Mouse (Mus musculus) gonadal fat pad, adult 2 months (tissue): ENCODE results near the gene Slc26a11. TPM values are rescaled to one million over a fixed set of nuclear protein-coding genes. Genes with fewer than 3 reads are reported as not detected.

Experiments used
- DNase-seq: peaks from one replicate; pipeline ENCODE4 v3.0.0-alpha.2; 2012; ENCODE audit warnings: low read depth
- polyA plus RNA-seq: library from polyadenylated mRNA; depleted of rRNA; stranded (reverse); fragments of >200 nt; gene quantifications from 2 replicates; pipeline ENCODE4 v1.2.3, GENCODE M21; 2012; rRNA removed

Slc26a11 gene
- polyA plus RNA-seq, 1 experiment = 21.2 TPM

DNA sequence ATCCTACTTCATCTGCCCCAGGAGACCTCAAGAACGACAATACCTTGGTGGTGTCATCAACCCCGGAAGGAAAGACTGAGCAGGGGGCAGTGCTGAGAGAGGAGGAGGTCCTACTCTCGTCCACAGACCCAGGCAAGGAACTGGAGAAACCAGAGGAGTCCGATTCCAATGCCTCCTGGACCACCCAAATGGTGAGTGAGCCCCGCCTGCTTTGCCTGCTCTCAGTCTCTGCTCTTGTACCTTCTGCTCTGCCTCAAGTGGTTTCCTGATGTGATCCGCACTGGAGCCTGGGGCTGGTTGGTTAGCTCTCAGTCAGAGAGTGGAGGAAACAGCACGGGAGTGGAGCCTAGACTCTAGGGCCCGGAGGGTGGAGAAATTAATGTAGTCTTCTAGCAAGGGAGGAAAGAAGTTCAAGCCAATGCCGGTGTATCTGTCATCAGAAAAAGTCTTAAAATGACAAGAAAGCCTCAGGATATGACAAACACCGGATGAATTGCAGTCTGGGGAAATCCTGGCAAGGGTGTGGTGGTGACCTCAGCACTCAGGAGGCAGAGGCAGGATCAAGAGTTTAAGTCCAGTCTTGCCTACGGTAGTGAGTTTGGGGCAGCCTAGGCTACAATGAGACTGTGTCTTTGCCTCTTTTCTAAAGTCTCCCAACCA, 47.3 kb downstream of the Slc26a11 start:
- DNase-seq = no peak

DNA sequence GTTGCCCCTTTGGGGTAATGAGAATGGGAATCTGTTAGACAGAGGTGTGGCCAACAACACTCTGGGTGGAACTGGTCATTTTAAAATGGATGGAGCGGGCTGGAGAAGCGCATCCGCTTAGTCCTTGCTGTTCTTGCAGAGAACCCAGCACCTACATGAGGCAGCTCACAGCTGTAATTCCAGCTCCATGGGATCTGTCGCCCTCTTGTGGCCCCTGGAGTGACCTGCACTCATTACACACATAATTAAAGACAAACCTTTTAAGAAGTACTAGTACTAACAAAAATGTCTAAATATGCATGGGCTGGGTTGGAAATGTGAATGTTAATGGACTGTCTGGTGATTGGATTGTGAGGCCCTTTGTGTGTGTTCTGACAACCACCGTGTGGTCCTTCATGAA, 49.3 kb downstream of the Slc26a11 start:
- no peak for DNase-seq

GRCm38 (mm10) chr11:119407381-119407780, 52.0 kb downstream of the Slc26a11 start:
- DNase-seq = no peak

GRCm38 (mm10) chr11:119407977-119408376, 52.6 kb downstream of the Slc26a11 start:
- DNase-seq = no peak

GRCm38 (mm10) chr11:119419327-119420118, 64.2 kb downstream of the Slc26a11 start:
- no peak for DNase-seq

DNA sequence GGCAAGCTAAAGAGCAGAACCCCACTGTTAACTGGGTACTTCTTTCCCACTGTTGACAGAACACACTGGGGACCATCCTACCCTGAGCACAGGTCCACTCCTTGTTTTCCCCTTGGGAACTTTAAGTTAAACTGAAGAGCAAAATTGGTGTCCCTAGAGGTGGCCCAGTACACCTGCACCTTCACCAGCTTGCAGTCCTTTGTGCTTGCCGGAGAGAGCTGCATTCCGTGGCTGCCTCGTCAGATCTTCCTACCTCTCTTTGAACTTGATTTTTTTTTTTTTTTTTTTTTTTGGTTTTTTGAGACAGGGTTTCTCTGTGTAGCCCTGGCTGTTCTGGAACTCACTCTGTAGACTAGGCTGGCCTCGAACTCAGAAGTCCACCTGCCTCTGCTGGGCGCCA, 65.1 kb downstream of the Slc26a11 start:
- no peak for DNase-seq

GRCm38 (mm10) chr11:119427431-119427830, 72.1 kb downstream of the Slc26a11 start:
- DNase-seq = no peak

DNA sequence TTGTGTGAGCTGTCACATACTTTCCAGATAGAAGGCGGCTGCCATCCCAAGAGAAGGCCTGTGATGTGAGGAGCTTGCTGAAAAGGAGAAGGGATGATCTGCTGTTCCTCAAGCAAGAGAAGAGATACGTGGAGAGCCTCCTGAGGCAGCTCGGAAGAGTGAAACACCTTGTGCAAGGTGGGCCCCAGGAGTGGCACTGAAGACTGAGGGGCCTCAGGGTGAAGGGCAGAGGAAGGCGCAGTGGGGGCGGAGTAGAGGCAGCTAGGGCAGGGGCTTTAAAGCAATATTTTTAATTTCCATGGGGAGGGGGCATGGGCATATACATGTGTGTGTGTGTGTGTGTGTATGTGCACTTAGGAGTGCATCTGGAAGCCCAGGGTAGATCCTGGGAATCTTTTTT, 72.6 kb downstream of the Slc26a11 start:
- DNase-seq = no peak

DNA sequence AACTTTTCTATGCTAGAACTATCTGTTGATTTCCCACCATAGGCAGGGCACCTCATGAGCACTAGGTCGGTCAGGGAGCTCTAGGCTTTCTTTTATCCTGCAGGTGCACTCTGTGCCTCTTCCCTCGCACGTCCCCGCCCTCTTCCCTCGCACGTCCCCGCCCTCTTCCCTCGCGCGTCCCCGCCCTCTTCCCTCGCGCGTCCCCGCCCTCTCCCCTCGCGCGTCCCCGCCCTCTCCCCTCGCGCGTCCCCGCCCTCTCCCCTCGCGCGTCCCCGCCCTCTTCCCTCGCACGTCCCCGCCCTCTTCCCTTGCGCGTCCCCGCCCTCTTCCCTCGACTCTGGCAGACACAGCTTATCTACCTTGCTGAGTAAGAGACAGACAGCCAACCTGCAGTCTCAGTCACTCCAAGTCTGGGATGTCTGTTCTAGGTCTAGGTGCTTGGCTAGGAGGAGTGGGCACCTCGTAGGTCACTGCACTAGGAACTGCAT, 73.3 kb downstream of the Slc26a11 start:
- peak; percentile 4 for DNase-seq

Other genes starting within 250 kb of the Slc26a11 start
- gene Tbc1d16, start 127.1 kb upstream of the Slc26a11 start, polyA plus RNA-seq = 10.5 and 10.6 TPM in 2 replicates
- 2.0 and 4.1 TPM in 2 replicates for gene Ccdc40, start 127.0 kb upstream of the Slc26a11 start, polyA plus RNA-seq
- 161 and 193 TPM in 2 replicates for gene Gaa, start 87.7 kb upstream of the Slc26a11 start, polyA plus RNA-seq
- 104 and 113 TPM in 2 replicates for gene Eif4a3, start 55.5 kb upstream of the Slc26a11 start, polyA plus RNA-seq
- 2.3 and 3.0 TPM in 2 replicates for gene Card14, start 47.8 kb upstream of the Slc26a11 start, polyA plus RNA-seq
- gene Sgsh, start within 50 bp of the Slc26a11 start, polyA plus RNA-seq = 33.4 and 34.8 TPM in 2 replicates
- 21.2 and 24.2 TPM in 2 replicates for gene Rnf213, start 37.5 kb downstream of the Slc26a11 start, polyA plus RNA-seq
- gene Endov, start 135.8 kb downstream of the Slc26a11 start, polyA plus RNA-seq = 18.3 TPM in 2 replicates
- 7.8 and 14.4 TPM in 2 replicates for gene Nptx1, start 192.2 kb downstream of the Slc26a11 start, polyA plus RNA-seq
- 26.3 and 36.1 TPM in 2 replicates for gene Rptor, start 247.3 kb downstream of the Slc26a11 start, polyA plus RNA-seq